Mouse (Mus musculus) cerebellum, adult 11-12 months (tissue): ENCODE data around the gene Colec11.

ENCODE experiments used
- DNase-seq: peaks from one replicate; pipeline ENCODE4 v3.0.0; 2022

Gene Colec11

DNA sequence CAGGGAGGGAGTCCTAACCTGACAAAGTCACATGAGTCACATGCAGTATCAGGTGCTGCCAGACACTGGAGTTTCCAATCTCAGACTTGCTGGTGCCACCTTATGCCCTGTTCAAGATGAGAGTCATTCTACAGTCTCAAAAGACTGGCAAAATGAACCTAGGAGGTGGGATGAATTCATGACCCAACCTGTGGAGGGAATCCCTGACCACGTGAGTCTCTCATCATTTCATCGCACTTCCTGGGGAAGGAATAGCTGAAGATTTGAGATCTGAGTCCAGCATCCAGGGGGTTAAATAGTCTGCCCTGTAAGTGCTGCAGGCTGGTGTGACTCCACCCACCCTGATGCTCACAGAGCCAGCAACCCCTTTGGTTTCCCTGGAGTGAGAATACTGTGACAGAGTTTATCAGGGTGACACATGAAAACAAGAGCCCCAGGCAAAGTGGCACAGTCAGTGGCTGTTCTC, 24.6 kb downstream of the Colec11 start:
- DNase-seq: no peak

DNA sequence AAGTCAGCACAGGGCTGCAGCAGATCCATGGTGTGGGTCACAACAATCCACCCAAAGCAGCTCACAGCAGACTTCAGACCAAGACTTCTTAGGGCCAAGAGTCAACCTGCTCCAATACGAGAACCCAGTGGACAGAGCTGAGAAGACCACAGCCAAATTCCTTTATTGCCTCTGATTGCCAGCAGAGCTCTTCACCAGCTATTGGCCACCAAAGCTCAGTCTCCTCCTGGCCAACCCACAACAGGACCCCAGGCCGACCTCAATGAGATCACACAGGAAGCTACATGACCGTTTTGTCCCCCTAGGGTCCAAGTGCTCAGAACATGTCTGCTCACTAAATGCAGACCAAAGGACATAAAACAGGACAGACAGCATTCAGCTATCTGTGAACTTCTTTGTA, 25.1 kb downstream of the Colec11 start:
- no peak for DNase-seq

DNA sequence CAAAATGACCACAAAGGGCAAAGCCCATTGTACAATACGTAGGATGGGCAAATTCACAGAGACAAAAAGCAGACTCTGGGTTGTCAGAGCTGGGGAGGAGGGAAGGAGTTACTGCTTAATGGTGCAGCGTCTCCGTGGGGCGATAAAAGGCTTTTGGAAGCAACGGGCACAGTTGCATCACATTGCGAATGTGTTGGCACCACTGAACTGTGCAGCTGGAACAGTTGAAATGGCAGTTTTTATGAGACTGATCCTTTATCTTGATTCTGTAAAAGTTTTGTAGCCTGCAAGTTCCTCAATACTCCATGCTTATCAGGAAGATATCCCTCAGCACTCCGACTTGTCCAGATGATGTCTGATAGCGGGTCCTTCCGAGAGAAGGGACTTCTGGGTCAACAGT, 25.5 kb downstream of the Colec11 start:
- no peak for DNase-seq

DNA sequence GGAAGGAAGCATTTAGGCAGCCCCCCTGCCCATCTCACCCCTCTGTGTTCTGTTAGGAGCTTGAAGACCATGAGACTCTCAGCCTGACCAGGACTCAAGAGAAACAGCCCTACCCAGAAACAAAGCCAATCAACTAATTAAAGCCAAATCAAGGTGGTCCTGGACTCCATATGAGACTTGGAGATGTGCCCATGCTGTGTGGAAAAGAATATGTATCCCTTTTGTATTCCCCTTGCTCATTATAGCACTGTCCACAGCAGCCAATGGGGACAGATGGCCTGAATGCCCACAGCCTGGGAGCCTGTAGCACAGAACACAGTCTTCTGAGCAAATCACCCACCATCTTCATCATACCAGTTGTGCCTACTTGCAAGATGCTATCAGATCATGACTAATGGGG, 26.3 kb downstream of the Colec11 start:
- no peak for DNase-seq

DNA sequence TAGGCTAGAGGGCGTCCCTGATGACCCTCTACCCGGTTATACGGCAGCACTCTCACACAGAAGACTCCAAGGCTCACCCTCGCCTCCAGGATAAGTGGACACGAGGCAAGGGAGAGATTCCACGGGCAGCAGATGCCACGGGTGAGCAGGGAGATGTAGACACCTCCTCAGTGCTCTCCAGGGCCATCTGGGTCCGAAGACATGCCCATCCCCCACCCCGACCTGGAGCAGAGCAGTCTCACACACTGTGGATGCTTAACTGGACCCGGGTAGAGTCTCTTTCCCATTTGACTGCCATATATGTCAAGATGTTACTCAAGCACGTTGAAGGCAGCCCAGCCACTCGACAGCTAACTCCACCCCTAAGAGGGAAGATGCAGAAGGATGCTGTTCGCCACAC, 32.7 kb downstream of the Colec11 start:
- peak; percentile 29 for DNase-seq

DNA sequence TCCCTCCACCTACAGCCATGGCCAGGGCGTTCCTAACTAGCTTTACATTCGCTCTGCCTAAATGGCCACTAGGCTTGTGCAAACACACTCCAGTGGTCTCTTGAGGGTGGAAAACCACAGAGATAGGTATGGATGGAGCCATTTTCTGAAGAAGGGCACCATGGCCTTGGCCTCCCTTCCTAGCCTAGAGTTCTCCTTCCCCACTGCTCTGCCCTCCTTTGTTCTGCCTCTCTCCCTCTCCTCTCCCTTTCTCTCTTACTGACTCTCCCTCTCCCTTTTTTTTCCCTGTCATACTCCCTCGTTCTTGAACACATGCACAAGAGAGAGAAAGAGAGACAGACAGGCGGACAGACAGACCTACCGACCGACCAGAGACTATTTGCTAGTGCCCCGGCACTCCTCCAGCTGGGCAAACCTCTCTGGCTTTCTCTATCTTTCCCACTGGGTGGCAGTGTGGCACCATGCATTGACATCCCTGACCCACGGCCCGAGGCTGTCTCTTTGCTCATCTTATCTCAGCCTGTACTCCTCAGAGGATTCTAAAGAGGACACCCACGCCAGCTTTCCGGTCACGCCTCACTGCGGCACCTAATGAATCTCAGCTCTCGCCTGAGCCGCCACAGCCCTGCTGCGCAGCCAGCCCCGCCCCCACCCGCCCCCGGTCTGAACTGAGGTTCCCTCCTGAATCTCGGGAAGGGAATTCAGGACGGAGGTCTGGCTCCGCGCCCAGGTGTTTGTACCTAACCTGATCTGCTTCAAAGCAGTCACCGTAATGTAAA, 33.9 kb downstream of the Colec11 start:
- peak; percentile 93 for DNase-seq

DNA sequence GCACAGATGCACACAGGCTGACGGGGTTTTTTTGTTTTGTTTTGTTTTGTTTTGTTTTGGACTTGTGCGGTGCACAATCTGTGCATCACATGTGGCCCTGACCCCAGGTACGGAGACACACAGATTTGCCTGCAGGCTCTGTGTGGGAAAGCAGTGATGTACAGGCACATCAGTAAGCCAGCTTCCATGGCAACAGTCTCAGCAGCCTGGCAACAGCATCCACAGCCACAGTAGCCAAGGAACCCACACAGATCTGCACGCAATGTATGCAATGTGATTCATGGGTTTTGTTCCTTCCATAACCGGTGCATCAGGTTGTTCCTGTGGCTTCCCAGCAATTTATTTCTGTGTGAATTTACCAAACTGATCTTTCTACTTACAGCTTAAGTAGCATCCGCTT, 35.2 kb downstream of the Colec11 start:
- no peak for DNase-seq

DNA sequence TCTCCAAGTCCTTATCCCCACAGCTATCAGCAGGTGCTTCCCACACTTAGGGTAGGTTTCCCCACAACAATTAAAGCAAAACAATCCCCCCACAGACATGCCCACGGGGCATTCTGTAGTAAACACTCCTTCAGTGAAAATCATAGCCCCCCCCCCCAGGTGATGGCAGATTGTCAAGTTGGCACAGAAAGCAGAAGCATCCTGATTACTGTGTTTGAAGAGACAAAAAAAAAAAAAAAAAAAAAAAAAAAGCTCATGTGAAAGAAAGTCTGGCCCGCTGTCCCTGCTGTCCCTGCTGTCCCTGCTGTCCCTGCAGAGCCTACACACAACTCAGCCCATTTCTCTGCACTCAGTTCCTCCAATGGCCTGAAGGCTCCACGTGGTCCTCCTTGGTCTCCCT, 39.1 kb downstream of the Colec11 start:
- DNase-seq: no peak

DNA sequence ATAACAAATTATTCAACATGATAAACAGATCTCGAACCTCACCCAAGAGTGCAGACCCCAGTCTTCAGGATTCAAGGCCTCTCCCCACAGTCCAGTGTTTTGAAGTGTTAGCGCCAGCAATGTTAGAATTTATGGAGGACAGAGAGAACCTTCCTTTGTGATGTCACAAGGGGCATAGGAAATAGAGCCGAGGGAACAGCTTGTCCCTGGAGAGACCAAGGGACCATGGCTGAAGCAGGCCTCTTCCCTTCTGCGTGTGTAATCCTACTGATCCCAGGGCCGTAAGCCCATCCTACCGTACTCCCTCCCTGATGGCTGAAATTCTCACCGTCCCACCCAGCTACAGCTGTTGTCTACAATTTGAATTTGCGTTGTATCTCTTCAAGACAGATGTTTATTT, 40.8 kb downstream of the Colec11 start, which contains the start of gene Allc:
TSS of gene Allc (minus strand) at position 101 of the 400 bp plus-strand sequence.
- DNase-seq: no peak

DNA sequence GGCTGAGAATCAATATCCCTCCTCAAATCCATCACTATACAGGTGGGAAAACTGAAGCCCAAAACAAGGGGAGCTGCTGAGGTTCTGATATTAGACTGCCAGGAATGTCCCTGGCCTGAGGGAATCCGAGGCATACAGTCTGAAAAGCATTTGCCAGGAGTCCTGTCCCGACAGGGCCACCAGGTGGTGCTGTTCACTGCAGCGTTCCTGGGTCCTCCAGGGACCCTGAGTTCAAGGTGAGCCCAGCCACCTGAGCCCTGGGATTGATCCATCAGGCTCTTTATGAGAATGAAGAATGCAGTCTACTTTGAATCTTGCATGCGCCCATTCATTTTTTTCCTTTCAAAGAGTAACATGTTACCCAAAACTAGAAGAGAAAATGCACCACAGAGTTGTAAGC, 44.0 kb downstream of the Colec11 start:
- DNase-seq: no peak

DNA sequence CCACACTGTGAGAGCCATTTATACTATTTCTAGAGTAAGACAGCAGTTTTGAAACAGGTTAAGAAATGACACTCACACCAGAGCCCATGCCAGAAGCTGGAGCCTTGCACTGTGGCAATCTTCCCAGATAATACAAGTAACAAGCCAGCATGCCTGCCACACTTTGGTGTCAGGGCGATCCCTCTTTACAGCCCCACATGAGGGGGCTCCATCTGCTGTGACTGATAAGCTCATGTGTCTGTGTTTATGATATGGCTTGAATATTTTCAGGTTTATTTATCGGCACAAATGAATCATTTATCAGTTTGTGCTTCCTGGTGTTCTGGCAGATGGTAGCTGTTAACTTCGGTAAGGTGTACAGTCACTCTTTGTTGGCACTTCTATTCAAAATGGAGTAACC, 45.0 kb downstream of the Colec11 start:
- no peak for DNase-seq

DNA sequence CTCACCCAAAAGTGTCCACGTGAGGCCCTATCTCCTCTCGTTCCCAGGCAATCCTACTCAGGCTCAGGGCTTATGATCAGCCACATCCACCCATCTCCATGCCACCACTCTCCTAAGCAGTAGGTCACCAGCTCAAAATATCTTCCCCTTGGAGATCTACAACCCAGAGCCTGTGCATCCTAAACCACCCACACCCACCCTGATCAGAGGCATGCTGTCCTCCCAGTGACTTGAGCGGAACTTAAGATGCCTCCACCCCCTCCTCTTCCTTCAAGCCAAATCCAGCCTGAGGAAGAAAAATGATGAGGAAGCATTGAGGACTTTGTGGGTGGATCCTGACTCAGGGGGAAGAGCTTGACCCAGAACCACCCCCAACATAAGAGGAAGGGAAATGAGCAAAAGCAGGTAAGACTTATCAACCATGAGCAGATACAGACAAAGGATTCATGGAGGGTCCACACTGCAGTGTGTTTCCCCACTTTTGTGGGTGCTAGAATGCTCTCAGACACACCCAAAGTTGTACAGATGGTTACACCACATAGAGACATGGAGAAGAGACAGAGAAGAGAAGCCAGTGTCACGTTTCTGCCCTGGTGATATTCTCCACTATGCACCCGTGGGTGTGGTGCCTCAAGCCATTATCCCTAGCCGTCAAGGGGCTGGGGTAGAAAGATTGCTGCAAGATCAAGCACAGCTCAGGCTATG, 47.7 kb downstream of the Colec11 start:
- DNase-seq: no peak

DNA sequence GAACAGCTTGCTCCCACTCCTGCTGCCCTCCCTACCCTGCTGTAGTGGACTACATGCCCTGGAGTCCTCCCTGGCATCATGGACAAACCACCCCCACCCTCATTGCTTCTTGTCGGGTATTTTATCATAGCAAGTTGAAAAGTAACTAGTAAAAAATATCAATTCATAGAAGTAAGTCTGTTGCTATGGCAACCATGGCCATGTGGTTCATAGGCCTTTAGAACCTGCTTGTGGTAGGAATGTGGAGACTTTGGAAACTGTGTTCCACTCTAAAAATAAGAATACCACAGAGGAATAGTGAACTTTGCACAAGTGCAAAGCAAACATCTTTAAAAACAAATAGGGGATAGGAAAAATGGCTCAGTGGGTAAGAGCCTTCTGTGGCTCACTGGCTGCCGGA, 50.9 kb downstream of the Colec11 start:
- DNase-seq: no peak

DNA sequence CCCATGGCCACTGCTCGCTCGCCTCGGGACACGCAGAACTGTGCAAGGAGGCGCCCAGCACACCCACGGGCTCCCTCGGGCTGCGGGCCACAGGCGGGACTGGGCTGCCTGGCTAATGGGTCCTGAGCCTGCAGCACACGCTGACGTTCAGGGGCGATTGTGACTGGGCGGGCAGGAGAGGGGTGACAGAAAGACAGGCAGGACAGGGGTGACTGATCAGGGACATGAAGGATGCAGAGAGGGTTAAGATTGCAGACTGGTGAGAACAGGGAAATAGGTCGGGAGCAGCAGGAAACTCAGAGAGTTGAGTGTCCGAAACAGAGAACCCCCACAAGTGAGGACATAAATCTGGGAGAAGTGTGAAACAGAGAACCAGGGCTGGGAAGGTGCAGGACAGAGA, 70.9 kb downstream of the Colec11 start, which contains the start of gene Dcdc2c:
TSS of gene Dcdc2c (minus strand) at position 101 of the 400 bp plus-strand sequence.
- DNase-seq: no peak

DNA sequence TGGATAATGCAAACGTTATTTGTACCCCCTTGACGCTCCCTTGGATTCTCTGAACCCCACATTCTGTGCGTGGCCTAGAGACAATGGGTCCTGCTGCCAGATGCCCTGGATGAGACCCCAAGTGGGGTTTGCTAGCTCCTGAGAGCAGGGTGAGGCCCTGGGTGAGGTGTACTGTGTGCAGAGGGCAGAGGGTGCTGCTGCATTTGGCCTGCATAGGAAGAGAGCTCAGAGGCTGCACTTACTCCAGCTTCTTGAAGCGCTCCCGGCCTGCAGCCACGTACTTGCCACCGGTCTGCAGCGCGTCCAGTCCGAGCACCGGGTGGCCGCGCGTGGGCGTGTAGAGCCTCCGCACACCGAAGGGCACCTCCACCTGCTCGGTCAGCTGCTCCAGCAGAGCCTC, 71.4 kb downstream of the Colec11 start:
- DNase-seq: no peak

DNA sequence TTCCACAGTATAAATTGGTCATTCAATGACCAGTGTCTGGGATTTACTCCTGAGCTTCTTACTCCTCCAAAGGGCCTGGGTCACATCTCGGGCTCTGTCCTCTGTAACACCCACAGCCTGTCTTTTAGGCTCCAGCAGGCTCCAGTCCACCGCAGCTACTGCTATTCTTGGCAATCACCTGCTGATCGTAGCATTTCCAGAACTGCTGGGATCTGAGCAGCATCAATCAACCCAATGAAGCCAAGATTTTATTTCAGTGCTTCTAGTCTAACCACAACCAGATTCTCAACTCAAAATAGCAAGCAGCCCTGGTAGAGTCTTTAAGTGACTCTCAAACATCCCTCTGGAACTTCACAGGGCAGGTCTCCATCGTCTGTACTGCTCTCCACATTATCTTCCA, 74.3 kb downstream of the Colec11 start:
- DNase-seq: no peak
